Mouse (Mus musculus) heart, embryonic 12.5 days (tissue): ENCODE results near the gene Klrb1c. TPM values are rescaled to one million over a fixed set of nuclear protein-coding genes. Genes with fewer than 3 reads are reported as not detected.
"Not testable (repeated sequence)": the region's sequence is repeated elsewhere in the genome, so short reads cannot be mapped to it uniquely, and the experiment has no call there.

Experiments
- ATAC-seq: fragments of 200-750 bp; cut with Nextera tagmentation; 2 replicates; pipeline ENCODE4 v1.8.0; 2017; ENCODE audit warnings: moderate TSS enrichment, moderate library complexity; ENCODE audit not compliant: insufficient number of reproducible peaks, low FRiP score
- H3K27ac ChIP-seq: fragments of 300-500 bp; sonication (generic); 2 replicates; pipeline ENCODE4 v1.5.1; 2016; ENCODE audit warnings: mild to moderate bottlenecking, moderate library complexity; ENCODE audit not compliant: poor library complexity, severe bottlenecking
- H3K27me3 ChIP-seq: fragments of 300-500 bp; sonication (generic); replicated peaks from 2 replicates; pipeline ENCODE4 v1.6.1; 2016; ENCODE audit warnings: mild to moderate bottlenecking, moderate library complexity
- H3K36me3 ChIP-seq: fragments of 300-500 bp; sonication (generic); 2 replicates; pipeline ENCODE4 v1.6.1; 2016; ENCODE audit warnings: mild to moderate bottlenecking, moderate library complexity
- H3K4me1 ChIP-seq: fragments of 300-500 bp; sonication (generic); replicated peaks from 2 replicates; pipeline ENCODE4 v1.6.1; 2016; ENCODE audit warnings: mild to moderate bottlenecking
- H3K4me2 ChIP-seq: fragments of 300-500 bp; sonication (generic); 2 replicates; pipeline ENCODE4 v1.6.1; 2016; ENCODE audit warnings: mild to moderate bottlenecking, moderate library complexity
- H3K4me3 ChIP-seq: fragments of 300-500 bp; sonication (generic); 2 replicates; pipeline ENCODE4 v1.5.1; 2016; ENCODE audit warnings: mild to moderate bottlenecking
- H3K9ac ChIP-seq: fragments of 300-500 bp; sonication (generic); 2 replicates; pipeline ENCODE4 v1.6.1; 2016; ENCODE audit warnings: mild to moderate bottlenecking, moderate library complexity
- H3K9me3 ChIP-seq: fragments of 300-500 bp; sonication (generic); replicated peaks from 2 replicates; pipeline ENCODE4 v1.6.1; 2016; ENCODE audit warnings: mild to moderate bottlenecking, moderate library complexity
- WGBS: fragments of 180-500 bp; shearing (Covaris S2); methylation state at CpG from one replicate; pipeline ENCODE4 v1.1.7; 2016; 5-methylcytosine and 5-hydroxymethylcytosine counted together
- polyA plus RNA-seq: library from polyadenylated mRNA; unstranded; fragments of >200 nt; fragmentation: Nextera tagmentation; extraction: Ambion mirVana; gene quantifications from 2 replicates; pipeline ENCODE4 v1.2.1, GENCODE M21; 2016

Klrb1c gene
- polyA plus RNA-seq, 1 experiment from 2014 or later, result not detected

GRCm38 (mm10) chr6:128764598-128764997 lies 24.4 kb downstream of the Klrb1c start:
- no peaks in the 10 kb centered on the region for H3K36me3 ChIP-seq
- ATAC-seq, result no peak
- H3K4me2 ChIP-seq, result peak overlapping the region; percentile 63
- H3K4me1 ChIP-seq, result peaks cover 6% of the 10 kb centered on the region
- no peaks in the 10 kb centered on the region for H3K9me3 ChIP-seq
- no peak overlapping the region for H3K9ac ChIP-seq
- H3K27me3 ChIP-seq, result no peaks in the 10 kb centered on the region
- peak overlapping the region; percentile 73 for H3K4me3 ChIP-seq
- WGBS, result 25% methylated on average over 5 of the region's 5 CpGs
- H3K27ac ChIP-seq, result no peak overlapping the region

- Histone ChIP-seq H3K9ac (peak overlapping the region; percentile 74), H3K4me3 (peak overlapping the region; percentile 73), H3K27me3 (no peaks in the 10 kb centered on the region), H3K27ac (peak overlapping the region; percentile 21; the same call in 1 of the 2 replicates), H3K36me3 (no peaks in the 10 kb centered on the region), H3K4me2 (peak overlapping the region; percentile 84), H3K9me3 (no peaks in the 10 kb centered on the region), H3K4me1 (peaks cover 6% of the 10 kb centered on the region)
- peak; percentile 94 for ATAC-seq
- WGBS, result 2% methylated on average over 30 of the region's 30 CpGs
Observed at GRCm38 (mm10) chr6:128763736-128764523, 25.1 kb downstream of the Klrb1c start.

- Histone ChIP-seq H3K27ac (peak overlapping the region; percentile 21; the same call in 1 of the 2 replicates), H3K9ac (peak overlapping the region; percentile 74), H3K4me2 (peak overlapping the region; percentile 84), H3K4me3 (peak overlapping the region; percentile 73)
- WGBS, result 72% methylated on average over 10 of the region's 10 CpGs
- not testable (repeated sequence) for H3K36me3 ChIP-seq, H3K9me3 ChIP-seq, ATAC-seq, H3K27me3 ChIP-seq, H3K4me1 ChIP-seq
Observed at GRCm38 (mm10) chr6:128762892-128763670, 25.9 kb downstream of the Klrb1c start.

GRCm38 (mm10) chr6:128761144-128761540 lies 27.9 kb downstream of the Klrb1c start:
- H3K9ac ChIP-seq, result peak overlapping the region; percentile 65; the same call in 1 of the 2 replicates
- WGBS, result 41% methylated on average over 5 of the region's 5 CpGs
- peak overlapping the region; percentile 71 for H3K4me3 ChIP-seq
- no peaks in the 10 kb centered on the region for H3K9me3 ChIP-seq
- H3K4me2 ChIP-seq, result peak overlapping the region; percentile 62
- no peaks in the 10 kb centered on the region for H3K27me3 ChIP-seq
- H3K27ac ChIP-seq, result no peak overlapping the region
- no peaks in the 10 kb centered on the region for H3K36me3 ChIP-seq
- ATAC-seq, result no peak
- peaks cover 3% of the 10 kb centered on the region for H3K4me1 ChIP-seq

DNA sequence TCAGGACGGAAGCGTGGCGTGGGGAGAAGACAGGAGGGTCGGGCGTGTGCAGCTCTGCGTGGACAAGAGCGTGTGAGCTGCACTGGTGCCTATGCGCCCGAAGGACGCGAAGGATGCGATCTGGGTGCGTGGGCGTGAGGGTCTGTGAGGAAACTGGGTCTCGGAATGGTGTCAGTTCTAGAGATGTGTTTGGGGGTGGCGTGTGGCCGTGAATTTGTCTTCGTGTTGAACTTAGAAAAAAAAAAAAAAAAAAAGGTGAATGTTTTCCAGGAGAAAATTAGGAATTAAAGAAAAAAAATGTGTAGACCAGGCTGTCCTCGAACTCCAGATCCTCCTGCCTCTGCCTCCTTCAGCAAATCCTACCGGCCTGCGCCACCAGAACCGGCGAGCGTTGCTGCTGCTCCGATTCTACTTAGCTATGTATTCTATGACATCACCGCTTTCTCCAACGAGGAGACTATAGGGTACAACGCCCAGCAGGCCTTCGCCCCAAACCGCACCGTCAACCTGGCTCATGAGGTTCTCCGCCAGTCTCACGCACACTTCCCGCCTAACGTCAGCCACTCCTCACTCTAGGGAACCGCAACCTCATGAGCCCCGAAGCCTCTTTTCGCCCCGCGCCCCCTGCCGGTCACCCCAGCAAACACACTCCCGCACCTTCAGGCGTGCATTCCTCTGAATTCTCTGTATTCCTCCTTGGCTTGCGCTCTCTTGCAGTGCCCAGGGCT lies 28.4 kb downstream of the Klrb1c start:
- H3K27ac ChIP-seq, result peak overlapping the region; percentile 62
- peak overlapping the region; percentile 62 for H3K4me2 ChIP-seq
- ATAC-seq, result peak; percentile 78
- peak overlapping the region; percentile 78 for H3K9ac ChIP-seq
- not testable (repeated sequence) for H3K4me1 ChIP-seq, H3K9me3 ChIP-seq, H3K36me3 ChIP-seq, H3K27me3 ChIP-seq
- peak overlapping the region; percentile 71 for H3K4me3 ChIP-seq
- WGBS, result under 1% methylated on average over 44 of the region's 44 CpGs

- peak; percentile 44 for ATAC-seq
- peak overlapping the region; percentile 55 for H3K4me2 ChIP-seq
- under 1% methylated on average over 22 of the region's 22 CpGs for WGBS
Observed at GRCm38 (mm10) chr6:128760016-128760415, 29.0 kb downstream of the Klrb1c start.

GRCm38 (mm10) chr6:128759221-128759950 lies 29.6 kb downstream of the Klrb1c start:
- H3K4me1 ChIP-seq, result peaks cover 3% of the 10 kb centered on the region
- peak overlapping the region; percentile 8; the same call in 1 of the 2 replicates for H3K4me2 ChIP-seq
- H3K36me3 ChIP-seq, result no peaks in the 10 kb centered on the region
- H3K4me3 ChIP-seq, result no peak overlapping the region
- WGBS, result 78% methylated on average over 5 of the region's 5 CpGs
- H3K27ac ChIP-seq, result no peak overlapping the region
- H3K27me3 ChIP-seq, result no peaks in the 10 kb centered on the region
- ATAC-seq, result no peak
- no peak overlapping the region for H3K9ac ChIP-seq
- H3K9me3 ChIP-seq, result no peaks in the 10 kb centered on the region

More at GRCm38 (mm10) chr6:128760016-128760415, 29.0 kb downstream of the Klrb1c start:
- not testable (repeated sequence) for H3K4me1 ChIP-seq, H3K27me3 ChIP-seq, H3K9me3 ChIP-seq, H3K36me3 ChIP-seq
- Histone ChIP-seq H3K9ac (peak overlapping the region; percentile 78), H3K27ac (peak overlapping the region; percentile 62), H3K4me3 (peak overlapping the region; percentile 71)

DNA sequence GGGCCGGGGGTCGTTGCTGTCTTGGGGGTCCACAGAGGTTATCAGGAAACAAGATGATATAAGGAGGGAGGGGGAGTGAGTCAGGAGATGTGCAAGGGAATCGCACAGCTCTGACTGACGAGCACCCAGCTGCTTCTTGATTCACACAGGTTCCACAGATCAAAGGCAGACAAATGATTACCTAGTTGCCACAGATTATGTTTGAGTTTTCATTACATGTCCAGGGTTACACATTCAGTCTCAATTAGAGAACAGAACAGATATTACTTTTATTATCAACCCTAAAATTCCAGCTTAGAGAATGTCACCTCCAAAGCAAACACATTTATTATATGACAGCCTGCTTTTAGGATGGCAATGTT lies 33.6 kb downstream of the Klrb1c start:
- H3K27ac ChIP-seq, H3K36me3 ChIP-seq, ATAC-seq, H3K27me3 ChIP-seq, H3K4me2 ChIP-seq, H3K9me3 ChIP-seq, H3K4me3 ChIP-seq, H3K4me1 ChIP-seq, H3K9ac ChIP-seq: not testable (repeated sequence)
- WGBS, result 32% methylated on average over 4 of the region's 4 CpGs

DNA sequence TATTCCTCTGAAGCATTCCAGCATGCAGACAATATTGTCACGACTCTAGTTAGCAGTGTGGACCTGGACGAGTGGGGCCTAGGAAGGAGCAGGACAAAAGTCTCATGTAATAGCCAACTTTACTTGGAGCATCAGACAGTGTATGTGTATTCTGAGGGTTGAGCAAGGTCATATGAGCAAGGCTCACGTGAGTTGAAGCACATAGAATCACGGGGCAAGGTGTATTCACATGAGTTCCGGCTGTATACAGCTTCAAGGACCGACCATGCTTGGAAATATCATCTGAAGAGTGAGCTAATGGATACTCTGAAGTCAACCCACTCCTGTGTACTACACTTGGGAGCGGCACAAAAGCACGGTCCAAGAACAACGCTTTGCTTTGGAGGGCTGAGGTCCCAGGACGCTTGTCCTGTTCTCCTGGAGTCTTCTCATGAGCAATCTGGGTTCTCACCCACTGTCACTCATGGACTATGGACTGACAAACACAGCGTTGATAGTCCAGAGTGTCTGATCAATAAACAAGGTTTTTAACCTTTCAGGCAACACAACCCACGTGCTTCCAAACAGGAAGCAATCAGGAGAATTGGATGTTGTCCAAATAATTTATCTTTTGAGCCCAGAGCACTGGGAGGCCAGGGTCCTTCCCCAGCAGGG lies 34.1 kb downstream of the Klrb1c start:
- H3K4me2 ChIP-seq, result peak overlapping the region; percentile 43; the same call in 1 of the 2 replicates
- not testable (repeated sequence) for H3K36me3 ChIP-seq, H3K9ac ChIP-seq, H3K4me1 ChIP-seq, H3K27me3 ChIP-seq, ATAC-seq, H3K4me3 ChIP-seq, H3K27ac ChIP-seq, H3K9me3 ChIP-seq
- WGBS, result 67% methylated on average over 12 of the region's 12 CpGs

DNA sequence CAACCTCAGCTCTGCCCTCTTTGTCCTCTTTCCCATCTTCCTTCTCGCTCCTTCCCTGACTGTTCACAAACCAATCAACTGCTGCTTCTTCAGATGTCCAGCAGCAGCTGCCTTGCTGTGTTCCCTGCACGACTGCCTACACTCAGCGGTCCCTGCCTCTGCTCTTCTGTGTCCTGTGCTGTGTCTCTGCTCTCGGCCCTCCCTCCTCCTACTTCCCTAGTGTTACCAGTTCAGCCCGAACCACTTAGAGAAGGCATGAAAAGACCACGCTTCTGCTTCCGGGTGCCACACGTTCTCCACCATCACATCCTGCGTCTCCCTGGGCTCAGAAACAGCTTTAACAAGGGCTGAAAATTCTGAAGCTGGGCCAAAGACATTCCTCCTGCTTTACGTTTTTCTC lies 34.8 kb downstream of the Klrb1c start:
- H3K9ac ChIP-seq, H3K27me3 ChIP-seq, H3K9me3 ChIP-seq, H3K4me1 ChIP-seq, H3K27ac ChIP-seq, H3K36me3 ChIP-seq: not testable (repeated sequence)
- ATAC-seq, result peak; percentile 58; the same call in 1 of the 2 replicates
- Histone ChIP-seq H3K4me3 (peak overlapping the region; percentile 20; the same call in 1 of the 2 replicates), H3K4me2 (peak overlapping the region; percentile 43)
- WGBS, result 37% methylated on average over 10 of the region's 10 CpGs
